Mouse (Mus musculus): Measurements from ENCODE around the gene Cwc25. TPM values are rescaled to one million over a fixed set of nuclear protein-coding genes. Genes with fewer than 3 reads are reported as not detected.

Cwc25 gene
- polyA plus RNA-seq, 2 experiments = 3.5 to 5.7 TPM

DNA sequence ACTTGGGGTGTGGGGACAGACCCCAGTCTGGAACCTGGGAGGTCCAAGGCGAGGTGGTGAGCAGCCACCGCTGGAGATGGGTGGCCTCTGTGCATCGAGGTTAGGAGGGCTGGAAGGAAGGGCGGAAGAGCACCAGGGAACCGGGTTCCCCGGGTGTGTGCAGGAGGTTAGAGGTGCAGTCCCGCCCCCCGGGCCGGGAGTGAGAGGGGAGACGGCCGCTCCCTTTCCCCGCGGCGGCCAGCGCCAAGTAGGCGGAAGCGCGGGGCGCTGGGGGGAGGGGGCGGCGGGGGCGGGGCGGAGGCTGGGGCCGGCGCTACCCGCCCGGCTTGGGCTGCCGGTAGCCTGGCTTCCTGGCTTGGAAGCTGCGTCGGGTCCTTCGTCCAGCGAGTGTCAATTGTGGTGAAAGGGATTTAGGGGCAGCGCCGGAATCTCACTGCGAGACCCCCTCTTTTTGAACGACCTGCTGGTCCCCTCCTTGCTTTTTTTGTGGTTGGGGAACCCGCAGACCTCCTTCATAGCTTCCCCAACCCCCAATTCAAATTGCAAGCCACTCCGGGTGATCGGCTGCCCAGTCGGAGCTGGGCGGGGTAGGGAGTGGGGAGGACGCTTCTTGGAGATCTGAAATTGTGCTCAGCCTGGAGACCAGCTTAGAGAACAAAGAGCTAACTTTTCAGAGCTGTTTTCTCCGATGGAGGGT, 33.8 kb upstream of the Cwc25 start:
- no peak for DNase-seq (ENCODE audit: low read depth in 3 of 3, low spot score in 3 of 3)
- Histone ChIP-seq H3K27me3 (ENCODE audit: control insufficient read depth, insufficient read depth, low read length) (no peaks in the 10 kb centered on the region; the same call in 1 of the 2 replicates), H3K27ac (peak overlapping the region; percentile 46), H3K9me3 (ENCODE audit: control insufficient read depth, low read length) (no peaks in the 10 kb centered on the region), H3K4me1 (replicated peaks; ENCODE audit: control insufficient read depth in 2 of 2, insufficient read depth in 2 of 2, low read length in 1 of 2) (peaks cover 2 to 32% of the 10 kb centered on the region in 2 experiments; a peak in 3 of 4 replicates), H3K4me2 (ENCODE audit: low read depth) (peak overlapping the region; percentile 81), H3K9ac (replicated peaks) (peak overlapping the region; percentile 58), H3K4me3 (ENCODE audit: insufficient read depth in 1 of 2, low read depth in 2 of 2, low read length in 2 of 2) (peak overlapping the region; percentile 65 to 72), H3K36me3 (replicated peaks; ENCODE audit: control insufficient read depth, insufficient read depth, low read depth) (no peaks in the 10 kb centered on the region)
- WGBS (ENCODE audit: insufficient replicate concordance) = under 1% methylated on average over 31 of the region's 43 CpGs
- no peak for TF ChIP-seq CTCF (IDR thresholded peaks at IDR 0.05; ENCODE audit: low read depth)
- TF ChIP-seq EP300 (IDR thresholded peaks at IDR 0.05; ENCODE audit: low read depth) = no peak
- peak; percentile 66 for ATAC-seq (ENCODE audit: insufficient read depth)

DNA sequence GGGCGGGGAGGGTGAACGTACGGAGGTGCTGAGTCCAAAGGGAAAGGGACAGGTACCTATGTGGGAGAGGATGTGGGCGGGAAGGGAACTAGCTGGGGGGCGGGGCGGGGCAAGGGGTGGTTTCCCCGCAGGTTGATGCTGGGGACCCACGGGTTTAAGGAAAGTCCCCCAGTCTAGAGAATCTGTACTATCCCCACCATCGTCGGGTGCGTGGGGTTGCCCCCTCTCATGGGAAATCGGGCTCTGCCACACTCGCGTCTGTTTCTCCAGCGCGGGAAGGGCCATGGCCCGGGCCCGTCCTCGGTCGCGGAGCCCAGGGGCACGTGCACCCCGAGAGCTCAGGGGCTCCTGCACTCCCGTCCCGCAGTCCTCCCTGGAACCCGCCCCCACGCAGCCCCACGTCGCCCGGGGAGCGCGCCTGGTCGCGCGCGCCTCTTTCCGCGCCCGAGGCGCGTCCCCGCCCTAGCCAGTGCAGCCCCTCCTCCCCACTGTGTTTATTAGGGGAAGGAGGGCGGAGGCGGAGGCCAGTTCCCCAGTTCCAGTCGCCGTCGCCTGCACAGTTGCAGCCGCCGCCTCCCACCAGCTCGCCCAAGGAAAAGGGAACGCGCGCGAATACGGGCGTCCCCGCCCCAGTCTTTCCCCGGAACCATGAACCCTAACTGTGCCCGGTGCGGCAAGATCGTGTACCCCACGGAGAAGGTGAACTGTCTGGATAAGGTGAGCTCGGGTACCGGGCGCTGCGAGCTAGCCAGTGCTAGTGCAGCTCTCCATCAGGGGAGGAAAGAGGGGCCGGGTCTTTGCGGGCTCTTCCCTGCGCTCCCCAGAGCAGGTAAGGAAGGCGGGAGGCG, 33.0 kb upstream of the Cwc25 start:
- Histone ChIP-seq H3K36me3 (replicated peaks; ENCODE audit: control insufficient read depth, insufficient read depth, low read depth) (no peaks in the 10 kb centered on the region), H3K27ac (peak overlapping the region; percentile 46), H3K4me2 (ENCODE audit: low read depth) (peak overlapping the region; percentile 81), H3K9me3 (ENCODE audit: control insufficient read depth, low read length) (no peaks in the 10 kb centered on the region), H3K4me1 (replicated peaks; ENCODE audit: control insufficient read depth in 2 of 2, insufficient read depth in 2 of 2, low read length in 1 of 2) (peaks cover 0 to 28% of the 10 kb centered on the region in 2 experiments; a peak in 3 of 4 replicates), H3K27me3 (ENCODE audit: control insufficient read depth, insufficient read depth, low read length) (no peaks in the 10 kb centered on the region; the same call in 1 of the 2 replicates), H3K9ac (replicated peaks) (peak overlapping the region; percentile 58), H3K4me3 (ENCODE audit: insufficient read depth in 1 of 2, low read depth in 2 of 2, low read length in 2 of 2) (peak overlapping the region; percentile 65 to 72)
- WGBS (ENCODE audit: insufficient replicate concordance) = under 1% methylated on average over 70 of the region's 71 CpGs
- TF ChIP-seq EP300 (IDR thresholded peaks at IDR 0.05; ENCODE audit: low read depth) (no peak), CTCF (IDR thresholded peaks at IDR 0.05; ENCODE audit: low read depth) (no peak)
- DNase-seq (ENCODE audit: low read depth in 3 of 3, low spot score in 3 of 3) (peak in 1 of 3 experiments; percentile 50), ATAC-seq (ENCODE audit: insufficient read depth) (peak; percentile 75)

DNA sequence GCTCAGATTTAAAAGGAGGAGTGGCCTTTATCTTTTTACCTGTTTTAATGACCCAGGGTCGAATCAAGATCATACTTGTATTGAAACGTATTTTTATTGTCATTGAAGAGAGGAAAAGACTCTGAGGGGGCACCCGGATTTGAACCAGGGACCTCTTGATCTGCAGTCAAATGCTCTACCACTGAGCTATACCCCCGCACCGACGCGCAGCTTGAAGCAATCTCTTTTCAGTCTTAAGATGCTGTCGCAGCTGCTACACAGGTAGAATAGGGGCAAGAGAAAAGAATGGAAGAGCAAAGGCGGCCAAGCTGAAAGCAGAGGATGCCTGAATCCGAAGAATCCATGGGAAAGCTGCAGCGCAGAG, 32.4 kb upstream of the Cwc25 start, which contains the start of gene Lasp1:
Gene Lasp1, plus strand, starts transcription at position 219 of the 364 bp plus-strand sequence.
- Histone ChIP-seq H3K9ac (replicated peaks) (peak within 1 kb of the TSS; percentile 58), H3K27me3 (ENCODE audit: control insufficient read depth, insufficient read depth, low read length) (no peaks in the 10 kb centered on the region; the same call in 1 of the 2 replicates), H3K4me1 (replicated peaks; ENCODE audit: control insufficient read depth in 2 of 2, insufficient read depth in 2 of 2, low read length in 1 of 2) (peaks cover 0 to 26% of the 10 kb centered on the region in 2 experiments; a peak in 3 of 4 replicates), H3K27ac (peak within 1 kb of the TSS; percentile 46), H3K4me3 (ENCODE audit: insufficient read depth in 1 of 2, low read depth in 2 of 2, low read length in 2 of 2) (peak within 1 kb of the TSS; percentile 65 to 72), H3K9me3 (ENCODE audit: control insufficient read depth, low read length) (no peaks in the 10 kb centered on the region), H3K36me3 (replicated peaks; ENCODE audit: control insufficient read depth, insufficient read depth, low read depth) (no peaks in the 10 kb centered on the region), H3K4me2 (ENCODE audit: low read depth) (peak within 1 kb of the TSS; percentile 81)
- ATAC-seq (ENCODE audit: insufficient read depth) (peak; percentile 45; the same call in 1 of the 2 replicates), DNase-seq (ENCODE audit: low read depth in 3 of 3, low spot score in 3 of 3) (peak in 2 of 3 experiments; percentile 53 to 55)
- TF ChIP-seq EP300 (IDR thresholded peaks at IDR 0.05; ENCODE audit: low read depth) (no peak), CTCF (IDR thresholded peaks at IDR 0.05; ENCODE audit: low read depth) (no peak)
- under 1% methylated on average over 11 of the region's 11 CpGs for WGBS (ENCODE audit: insufficient replicate concordance)

DNA sequence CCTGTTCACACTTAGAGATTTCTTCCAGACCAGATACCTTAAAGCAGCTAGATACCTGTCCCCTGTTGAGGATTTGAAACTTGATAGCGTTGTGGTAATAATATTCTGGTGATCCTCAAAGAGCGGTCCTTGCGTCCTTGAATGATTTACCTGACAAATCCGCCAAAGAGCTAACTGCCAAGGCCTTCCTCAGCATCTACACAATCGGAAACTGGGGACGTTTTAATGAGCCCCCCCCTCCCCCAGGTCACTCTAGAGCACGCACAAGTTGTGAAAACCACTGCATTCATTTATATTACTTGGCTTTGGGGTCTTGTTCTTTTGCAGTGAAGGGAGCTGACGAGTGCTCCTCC, 31.7 kb upstream of the Cwc25 start:
- Histone ChIP-seq H3K9ac (replicated peaks) (no peak overlapping the region), H3K27ac (no peak overlapping the region), H3K36me3 (replicated peaks; ENCODE audit: control insufficient read depth, insufficient read depth, low read depth) (no peaks in the 10 kb centered on the region), H3K4me3 (ENCODE audit: insufficient read depth in 1 of 2, low read depth in 2 of 2, low read length in 2 of 2) (no peak overlapping the region), H3K27me3 (ENCODE audit: control insufficient read depth, insufficient read depth, low read length) (no peaks in the 10 kb centered on the region; the same call in 1 of the 2 replicates), H3K4me2 (ENCODE audit: low read depth) (peak overlapping the region; percentile 81), H3K9me3 (ENCODE audit: control insufficient read depth, low read length) (no peaks in the 10 kb centered on the region), H3K4me1 (replicated peaks; ENCODE audit: control insufficient read depth in 2 of 2, insufficient read depth in 2 of 2, low read length in 1 of 2) (peaks cover 0 to 26% of the 10 kb centered on the region in 2 experiments; a peak in 3 of 4 replicates)
- WGBS (ENCODE audit: insufficient replicate concordance) = 51% methylated on average over 8 of the region's 8 CpGs
- no peak for ATAC-seq (ENCODE audit: insufficient read depth)
- TF ChIP-seq CTCF (IDR thresholded peaks at IDR 0.05; ENCODE audit: low read depth) (no peak), EP300 (IDR thresholded peaks at IDR 0.05; ENCODE audit: low read depth) (no peak)
- DNase-seq (ENCODE audit: low read depth in 3 of 3, low spot score in 3 of 3) = no peak

Measured in liver, embryonic 14.5 days (tissue).